Mouse (Mus musculus): ENCODE measurements around the gene 6430571L13Rik.

DNA sequence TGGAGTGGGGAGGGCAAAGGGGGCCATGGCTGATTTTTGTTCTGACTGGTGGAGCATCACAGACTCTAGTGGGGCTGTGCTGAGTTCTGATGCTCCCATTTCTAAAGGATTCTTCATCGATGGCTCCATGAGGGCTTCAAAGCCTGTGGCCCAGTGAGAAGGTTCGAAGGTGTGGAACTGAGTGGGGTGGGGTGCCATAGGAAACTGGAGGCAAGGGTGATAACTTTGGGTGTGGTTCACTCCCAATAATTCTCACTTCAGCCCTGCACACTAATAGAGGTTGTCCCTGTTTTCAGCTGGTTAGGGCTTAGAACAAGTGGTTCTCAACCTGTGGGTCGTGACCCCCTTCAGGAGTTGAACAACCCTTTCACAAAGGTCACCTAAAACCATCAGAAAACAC lies 36.0 kb upstream of the 6430571L13Rik start:
- TF ChIP-seq CTCF (IDR thresholded peaks at IDR 0.05; ENCODE audit: low read depth, low read length) (no peak), POLR2A (IDR thresholded peaks at IDR 0.05; ENCODE audit: extremely low read depth, insufficient read depth, low read length) (no peak)

All from liver, adult 2 months (tissue).